16 mouse cellular contexts compared by ENCODE assay signal in the genomic region with DNA sequence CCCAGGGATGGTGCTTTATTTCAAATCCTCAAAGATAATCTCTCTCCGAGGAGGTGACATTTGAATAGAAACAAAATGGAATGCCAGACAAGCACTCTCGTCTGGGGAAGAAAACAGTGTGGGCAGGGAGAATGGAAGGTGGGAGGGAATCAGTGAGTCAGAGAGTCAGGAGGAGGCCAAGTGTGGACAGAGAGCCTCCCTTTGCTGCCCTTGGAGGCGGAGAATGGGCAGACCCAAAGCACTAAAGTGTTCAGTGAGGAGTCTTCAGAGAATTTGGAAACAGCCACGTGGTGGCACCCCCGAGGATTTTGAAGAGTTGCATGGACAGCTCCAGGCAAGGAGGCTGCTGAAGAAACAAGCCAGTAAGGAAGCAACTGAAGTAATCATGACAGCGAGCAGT.
DNase-seq lines count a peak whose midpoint lies in the region; ATAC-seq and TF ChIP-seq lines count a peak whose summit lies in the region.
"Had no signal": no experiment of that assay in that cellular context is flagged by ENCODE, and none has a peak within 500 bp of the region (broad histone marks: within the 10 kb centered on the region; RNA-seq: fewer than 3 reads in every experiment).

No protein-coding gene starts in this region.

- 39% methylated on average over 6 of the region's 6 CpGs for WGBS in kidney, adult 2 months
- 55% methylated on average over 6 of the region's 6 CpGs for WGBS in midbrain, embryonic 14.5 days

- no peak for TF ChIP-seq POLR2A in kidney, adult 2 months (IDR thresholded peaks at IDR 0.05; ENCODE audit: low read depth, low read length)

- peak; percentile 56 for ATAC-seq in Patski
- ATAC-seq in midbrain, embryonic 14.5 days (ENCODE audit: low FRiP score, low TSS enrichment): no peak
- ATAC-seq: midbrain, embryonic 16.5 days had no signal

- no peak overlapping the region for H3K4me2 ChIP-seq in midbrain, embryonic 14.5 days (ENCODE audit: low read length)
- H3K4me2 ChIP-seq: hindbrain, embryonic 14.5 days; neural tube, embryonic 12.5 days had no signal

- H3K27ac ChIP-seq in kidney, adult 2 months (ENCODE audit: insufficient read depth, low read depth, low read length): no peak overlapping the region
- no peak overlapping the region for H3K27ac ChIP-seq in midbrain, embryonic 14.5 days (replicated peaks; ENCODE audit: low read depth, low read length)
- H3K27ac ChIP-seq: hindbrain, embryonic 14.5 days; limb, embryonic 10.5 days; macrophage; neural tube, embryonic 12.5 days had no signal

- no peaks in the 10 kb centered on the region for H3K27me3 ChIP-seq in kidney, adult 2 months (replicated peaks; ENCODE audit: control insufficient read depth, insufficient read depth, low read length)
- H3K27me3 ChIP-seq in Patski: no peaks in the 10 kb centered on the region
- no peaks in the 10 kb centered on the region for H3K27me3 ChIP-seq in midbrain, embryonic 14.5 days (ENCODE audit: control insufficient read depth, insufficient read depth, low read length)
- H3K27me3 ChIP-seq: neural tube, embryonic 12.5 days had no signal

- H3K4me1 ChIP-seq in kidney, adult 2 months (ENCODE audit: control insufficient read depth, insufficient read depth, low read length): no peaks in the 10 kb centered on the region
- no peaks in the 10 kb centered on the region for H3K4me1 ChIP-seq in midbrain, embryonic 14.5 days (ENCODE audit: control insufficient read depth, insufficient read depth, low read length)
- H3K4me1 ChIP-seq: neural tube, embryonic 12.5 days had no signal

- CTCF ChIA-PET in Patski (lab: Charles Lee): no interaction called here

- no peaks in the 10 kb centered on the region for H3K36me3 ChIP-seq in kidney, adult 2 months (ENCODE audit: control insufficient read depth, insufficient read depth, low read length)
- no peaks in the 10 kb centered on the region for H3K36me3 ChIP-seq in midbrain, embryonic 14.5 days (ENCODE audit: control insufficient read depth, insufficient read depth, low read length)
- H3K36me3 ChIP-seq: limb, embryonic 10.5 days; neural tube, embryonic 12.5 days had no signal

- DNase-seq in frontal cortex, adult 2 months (ENCODE audit: extremely low spot score in 1 of 2, low spot score in 1 of 2): peak; percentile 52 to 68
- DNase-seq in frontal cortex, postnatal 14 days (ENCODE audit: low spot score in 2 of 2): no peak
- peak; percentile 22 for DNase-seq in kidney, postnatal 10 days
- DNase-seq in kidney, adult 2 months: no peak
- DNase-seq in Patski (ENCODE audit: low read depth, low spot score): peak; percentile 9
- DNase-seq in left cerebral cortex, adult 9 months (ENCODE audit: low spot score in 2 of 2): peak; percentile 54 to 63
- no peak for DNase-seq in midbrain, embryonic 14.5 days
- no peak for DNase-seq in MN1 (ENCODE audit: low spot score)
- DNase-seq: cerebellum, adult 11-12 months; thymus, postnatal 36 days had no signal

- no peak overlapping the region for H3K4me3 ChIP-seq in kidney, adult 2 months (ENCODE audit: insufficient read depth, low read depth, low read length)
- no peak overlapping the region for H3K4me3 ChIP-seq in midbrain, embryonic 14.5 days (replicated peaks; ENCODE audit: low read depth, low read length)
- H3K4me3 ChIP-seq: erythroblast, embryonic 14.5 days; limb, embryonic 10.5 days; neural tube, embryonic 12.5 days had no signal

- POLR2A ChIA-PET in Patski (lab: Charles Lee): interaction anchor here (1.1 kb wide), 1 partner anchor 9 kb away, joined by 3 read pairs; no protein-coding TSS in a partner anchor

- in situ Hi-C loops in Patski (cut with MboI; ENCODE audit: low pct_unique_long_range_greater_than_20kb): no loop called here

- no peaks in the 10 kb centered on the region for H3K9me3 ChIP-seq in midbrain, embryonic 14.5 days (ENCODE audit: control insufficient read depth, low read length)
- H3K9me3 ChIP-seq: limb, embryonic 10.5 days; neural tube, embryonic 12.5 days had no signal

- no peak for TF ChIP-seq CTCF in kidney, adult 2 months (conservative IDR thresholded peaks at IDR 0.05; ENCODE audit: insufficient read depth, insufficient read length, low read depth, low read length)
- no peak for TF ChIP-seq CTCF in Patski (IDR thresholded peaks at IDR 0.05)

- no peak overlapping the region for H3K9ac ChIP-seq in midbrain, embryonic 14.5 days (replicated peaks; ENCODE audit: low read length)
- H3K9ac ChIP-seq: hindbrain, embryonic 14.5 days; neural tube, embryonic 12.5 days had no signal

Comparison
In these comparisons a context has a peak if more than half of its experiments do, and no peak if none do; other contexts are left out.
1. DNase-seq: peak in frontal cortex, adult 2 months (2 of 2), kidney, postnatal 10 days (single experiment), Patski (single experiment) and left cerebral cortex, adult 9 months (2 of 2); none in frontal cortex, postnatal 14 days (0 of 2), kidney, adult 2 months (single experiment), midbrain, embryonic 14.5 days (single experiment) and MN1 (single experiment).